Comparison of ENCODE assay signal across 23 mouse cellular contexts in the genomic region with DNA sequence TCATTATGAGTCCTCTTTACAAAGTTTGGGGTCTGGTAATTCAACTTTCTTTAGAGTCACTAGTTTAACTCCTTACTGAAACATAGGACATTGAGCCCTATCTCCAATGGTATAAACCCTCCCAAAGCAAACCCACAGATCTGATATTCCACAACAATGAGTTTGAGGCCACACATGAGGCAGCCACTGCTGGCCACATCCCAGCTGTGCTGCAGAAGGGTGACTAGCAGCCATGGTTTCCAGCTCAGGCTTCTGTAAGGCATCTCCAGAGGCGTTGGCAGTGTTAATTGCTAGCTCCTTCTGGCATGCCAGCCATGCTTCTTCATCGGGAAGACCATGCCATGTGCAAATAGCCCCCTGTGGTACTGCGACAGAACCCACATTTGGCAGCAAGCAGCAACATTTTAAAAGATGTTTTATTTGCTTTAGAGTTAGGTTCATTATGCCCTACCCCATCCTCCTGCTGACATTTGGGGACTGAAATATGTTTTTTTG.
DNase-seq lines count a peak whose midpoint lies in the region; ATAC-seq and TF ChIP-seq lines count a peak whose summit lies in the region.
"Had no signal": no experiment of that assay in that cellular context is flagged by ENCODE, and none has a peak within 500 bp of the region (broad histone marks: within the 10 kb centered on the region; RNA-seq: fewer than 3 reads in every experiment).

No protein-coding gene starts in this region.

- H3K9me3 ChIP-seq in forebrain, embryonic 14.5 days (replicated peaks; ENCODE audit: control insufficient read depth, low read length), result no peaks in the 10 kb centered on the region
- no peaks in the 10 kb centered on the region for H3K9me3 ChIP-seq in forebrain, embryonic 12.5 days
- no peaks in the 10 kb centered on the region for H3K9me3 ChIP-seq in lung, postnatal 0 days (ENCODE audit: low read length)
- H3K9me3 ChIP-seq: embryonic facial prominence, embryonic 12.5 days; forebrain, embryonic 10.5 days; forebrain, embryonic 15.5 days; heart, embryonic 10.5 days; heart, embryonic 13.5 days; hindbrain, embryonic 12.5 days; hindbrain, embryonic 15.5 days had no signal

- no peak for ATAC-seq in forebrain, embryonic 14.5 days
- ATAC-seq in forebrain, embryonic 12.5 days (ENCODE audit: low FRiP score), result no peak
- ATAC-seq in lung, postnatal 0 days, result no peak
- ATAC-seq: forebrain, embryonic 15.5 days; intestine, postnatal 0 days had no signal

- no peak for TF ChIP-seq POLR2A in thymus, adult 2 months (IDR thresholded peaks at IDR 0.05; ENCODE audit: control insufficient read depth, extremely low read depth, insufficient read depth, low read length, poor library complexity)

- 58% methylated on average over 3 of the region's 3 CpGs for WGBS in forebrain, embryonic 14.5 days
- WGBS in forebrain, embryonic 12.5 days, result 77% methylated on average over 3 of the region's 3 CpGs
- WGBS in thymus, adult 2 months, result 74% methylated on average over 3 of the region's 3 CpGs
- WGBS in lung, postnatal 0 days, result 54% methylated on average over 3 of the region's 3 CpGs

- H3K9ac ChIP-seq in forebrain, embryonic 14.5 days (ENCODE audit: low read length), result no peak overlapping the region
- H3K9ac ChIP-seq in forebrain, embryonic 12.5 days, result no peak overlapping the region
- no peak overlapping the region for H3K9ac ChIP-seq in lung, postnatal 0 days (replicated peaks; ENCODE audit: low read depth)
- H3K9ac ChIP-seq: embryonic facial prominence, embryonic 12.5 days; forebrain, embryonic 15.5 days; heart, embryonic 13.5 days; hindbrain, embryonic 12.5 days; hindbrain, embryonic 15.5 days had no signal

- no peak for TF ChIP-seq CTCF in thymus, adult 2 months (IDR thresholded peaks at IDR 0.05; ENCODE audit: borderline replicate concordance, control insufficient read depth, extremely low read depth, insufficient read depth, low read length, poor library complexity)
- TF ChIP-seq CTCF in lung, postnatal 0 days (IDR thresholded peaks at IDR 0.05), result no peak

- peak; percentile 22 for DNase-seq in forebrain, embryonic 14.5 days (ENCODE audit: low spot score)
- DNase-seq in 3134 (ENCODE audit: extremely low read depth, insufficient read length, low spot score) (peak; percentile 26), 3T3-L1 (ENCODE audit: low read depth, low spot score) (peak; percentile 17)
- DNase-seq in thymus, adult 2 months, result no peak
- no peak for DNase-seq in lung, postnatal 0 days (ENCODE audit: low spot score)
- DNase-seq: adrenal gland, postnatal 10 days; B cell, adult 2 months; cerebellum, adult 11 months; cerebellum, adult 2 months; cerebellum, adult 9-11 months; heart, adult 2 months had no signal

- H3K36me3 ChIP-seq in forebrain, embryonic 14.5 days (ENCODE audit: control insufficient read depth, insufficient read depth, low read length), result no peaks in the 10 kb centered on the region
- H3K36me3 ChIP-seq in forebrain, embryonic 12.5 days (replicated peaks), result no peaks in the 10 kb centered on the region
- H3K36me3 ChIP-seq in thymus, adult 2 months (ENCODE audit: control insufficient read depth, insufficient read depth, low read length), result no peaks in the 10 kb centered on the region
- H3K36me3 ChIP-seq in lung, postnatal 0 days (ENCODE audit: insufficient read depth, low read length), result no peaks in the 10 kb centered on the region
- H3K36me3 ChIP-seq: embryonic facial prominence, embryonic 12.5 days; forebrain, embryonic 10.5 days; forebrain, embryonic 15.5 days; G1E; heart, embryonic 10.5 days; heart, embryonic 13.5 days; hindbrain, embryonic 12.5 days; hindbrain, embryonic 15.5 days had no signal

- TF ChIP-seq EP300 in lung, postnatal 0 days (IDR thresholded peaks at IDR 0.05), result no peak

- H3K27ac ChIP-seq in forebrain, embryonic 14.5 days (ENCODE audit: low read depth, low read length), result no peak overlapping the region
- no peak overlapping the region for H3K27ac ChIP-seq in forebrain, embryonic 12.5 days
- H3K27ac ChIP-seq in thymus, adult 2 months (ENCODE audit: control insufficient read depth, insufficient read depth, low read length), result no peak overlapping the region
- H3K27ac ChIP-seq in lung, postnatal 0 days (ENCODE audit: low read length), result no peak overlapping the region
- H3K27ac ChIP-seq: embryonic facial prominence, embryonic 12.5 days; forebrain, embryonic 10.5 days; forebrain, embryonic 15.5 days; heart, adult 2 months; heart, embryonic 10.5 days; heart, embryonic 13.5 days; hindbrain, embryonic 12.5 days; hindbrain, embryonic 15.5 days had no signal

- H3K4me2 ChIP-seq in forebrain, embryonic 14.5 days (ENCODE audit: low read length), result no peak overlapping the region
- no peak overlapping the region for H3K4me2 ChIP-seq in forebrain, embryonic 12.5 days
- H3K4me2 ChIP-seq in lung, postnatal 0 days (replicated peaks; ENCODE audit: low read depth, low read length), result no peak overlapping the region
- H3K4me2 ChIP-seq: embryonic facial prominence, embryonic 12.5 days; forebrain, embryonic 15.5 days; heart, embryonic 13.5 days; hindbrain, embryonic 12.5 days; hindbrain, embryonic 15.5 days had no signal

- H3K4me3 ChIP-seq in forebrain, embryonic 14.5 days (ENCODE audit: low read depth, low read length), result no peak overlapping the region
- H3K4me3 ChIP-seq in forebrain, embryonic 12.5 days (replicated peaks), result no peak overlapping the region
- H3K4me3 ChIP-seq in thymus, adult 2 months (ENCODE audit: control insufficient read depth, insufficient read depth, low read length), result no peak overlapping the region
- H3K4me3 ChIP-seq in lung, postnatal 0 days (ENCODE audit: low read depth, low read length), result no peak overlapping the region
- H3K4me3 ChIP-seq: embryonic facial prominence, embryonic 12.5 days; forebrain, embryonic 10.5 days; forebrain, embryonic 15.5 days; heart, adult 2 months; heart, embryonic 10.5 days; heart, embryonic 13.5 days; hindbrain, embryonic 12.5 days; hindbrain, embryonic 15.5 days had no signal

- H3K27me3 ChIP-seq in forebrain, embryonic 14.5 days (replicated peaks; ENCODE audit: control insufficient read depth, insufficient read depth, low read length), result no peaks in the 10 kb centered on the region
- no peaks in the 10 kb centered on the region for H3K27me3 ChIP-seq in forebrain, embryonic 12.5 days
- no peaks in the 10 kb centered on the region for H3K27me3 ChIP-seq in thymus, adult 2 months (ENCODE audit: control insufficient read depth, insufficient read depth, low read length)
- no peaks in the 10 kb centered on the region for H3K27me3 ChIP-seq in lung, postnatal 0 days (replicated peaks; ENCODE audit: insufficient read depth, low read length)
- H3K27me3 ChIP-seq: CH12.LX; embryonic facial prominence, embryonic 12.5 days; forebrain, embryonic 15.5 days; heart, embryonic 13.5 days; hindbrain, embryonic 12.5 days; hindbrain, embryonic 15.5 days; Patski had no signal

- H3K4me1 ChIP-seq in forebrain, embryonic 14.5 days (ENCODE audit: control insufficient read depth, insufficient read depth, low read length), result no peaks in the 10 kb centered on the region
- H3K4me1 ChIP-seq in forebrain, embryonic 12.5 days, result no peaks in the 10 kb centered on the region
- no peaks in the 10 kb centered on the region for H3K4me1 ChIP-seq in thymus, adult 2 months (replicated peaks; ENCODE audit: control insufficient read depth, insufficient read depth, low read length)
- H3K4me1 ChIP-seq in lung, postnatal 0 days (ENCODE audit: insufficient read depth, low read depth, low read length), result no peaks in the 10 kb centered on the region
- H3K4me1 ChIP-seq: embryonic facial prominence, embryonic 12.5 days; forebrain, embryonic 15.5 days; hindbrain, embryonic 12.5 days; hindbrain, embryonic 15.5 days had no signal

Comparison
In these comparisons a context has a peak if more than half of its experiments do, and no peak if none do; other contexts are left out.
1. DNase-seq: peak in forebrain, embryonic 14.5 days (single experiment), 3134 (single experiment) and 3T3-L1 (single experiment); none in thymus, adult 2 months (single experiment) and lung, postnatal 0 days (single experiment).